Mouse (Mus musculus) midbrain, embryonic 12.5 days (tissue): Measurements from ENCODE around the gene Ifna12. TPM values are rescaled to one million over a fixed set of nuclear protein-coding genes. Genes with fewer than 3 reads are reported as not detected.

ENCODE experiments used
- polyA plus RNA-seq: library from polyadenylated mRNA; unstranded; fragments of >200 nt; fragmentation: Nextera tagmentation; extraction: Ambion mirVana; gene quantifications from 2 replicates; pipeline ENCODE4 v1.2.1, GENCODE M21; 2016

Ifna12 gene
- polyA plus RNA-seq, 1 experiment from 2014 or later = not detected

Other genes starting within 250 kb of the Ifna12 start
- gene Hacd4, start 164.4 kb downstream of the Ifna12 start, polyA plus RNA-seq = 3.8 TPM in 2 replicates
- gene Ifnb1, start 80.6 kb downstream of the Ifna12 start, polyA plus RNA-seq = not detected in 2 replicates
- gene Ifna15, start 45.1 kb downstream of the Ifna12 start, polyA plus RNA-seq = not detected in 2 replicates
- not detected in 2 replicates for gene Ifna14, start 31.6 kb downstream of the Ifna12 start, polyA plus RNA-seq
- not detected in 2 replicates for gene Ifna9, start 11.0 kb downstream of the Ifna12 start, polyA plus RNA-seq
- not detected in 2 replicates for gene C87499, start 31.0 kb upstream of the Ifna12 start, polyA plus RNA-seq
- not detected in 2 replicates for gene Ifna13, start 41.1 kb upstream of the Ifna12 start, polyA plus RNA-seq
- gene Ifna16, start 73.5 kb upstream of the Ifna12 start, polyA plus RNA-seq = not detected in 2 replicates
- not detected in 2 replicates for gene Ifna2, start 80.5 kb upstream of the Ifna12 start, polyA plus RNA-seq
- not detected in 2 replicates for gene Ifnab, start 88.0 kb upstream of the Ifna12 start, polyA plus RNA-seq
- 1.3 and 2.0 TPM in 2 replicates for gene Gm26566, start 118.4 kb upstream of the Ifna12 start, polyA plus RNA-seq
- 142 and 153 TPM in 2 replicates for gene Klhl9, start 119.1 kb upstream of the Ifna12 start, polyA plus RNA-seq
- not detected in 2 replicates for gene Gm13271, start 151.5 kb upstream of the Ifna12 start, polyA plus RNA-seq
- gene Gm13283, start 156.7 kb upstream of the Ifna12 start, polyA plus RNA-seq = 0.14 and 0.20 TPM in 2 replicates
- not detected in 2 replicates for gene Gm13290, start 170.5 kb upstream of the Ifna12 start, polyA plus RNA-seq
- gene Gm13289, start 173.5 kb upstream of the Ifna12 start, polyA plus RNA-seq = not detected in 2 replicates
- gene Gm13272, start 176.5 kb upstream of the Ifna12 start, polyA plus RNA-seq = 0.31 TPM in 1 of 2 replicates, not detected in the other
- gene Ifnz, start 178.8 kb upstream of the Ifna12 start, polyA plus RNA-seq = 0.37 TPM in 1 of 2 replicates, not detected in the other
- not detected in 2 replicates for gene Gm13276, start 182.3 kb upstream of the Ifna12 start, polyA plus RNA-seq
- not detected in 2 replicates for gene Gm13277, start 185.3 kb upstream of the Ifna12 start, polyA plus RNA-seq
- gene Gm13278, start 188.2 kb upstream of the Ifna12 start, polyA plus RNA-seq = not detected in 2 replicates
- not detected in 2 replicates for gene Gm13275, start 191.1 kb upstream of the Ifna12 start, polyA plus RNA-seq
- not detected in 2 replicates for gene Gm13279, start 194.0 kb upstream of the Ifna12 start, polyA plus RNA-seq
- 0.83 TPM in 1 of 2 replicates, not detected in the other for gene Gm13285, start 196.3 kb upstream of the Ifna12 start, polyA plus RNA-seq
- gene Gm13287, start 199.9 kb upstream of the Ifna12 start, polyA plus RNA-seq = not detected in 2 replicates
- gene Gm13288, start 202.2 kb upstream of the Ifna12 start, polyA plus RNA-seq = not detected in 2 replicates
- gene Ifna7, start 212.9 kb upstream of the Ifna12 start, polyA plus RNA-seq = not detected in 2 replicates
- gene Ifna11, start 216.6 kb upstream of the Ifna12 start, polyA plus RNA-seq = not detected in 2 replicates
- gene Ifna6, start 224.0 kb upstream of the Ifna12 start, polyA plus RNA-seq = not detected in 2 replicates
- gene Ifna5, start 232.1 kb upstream of the Ifna12 start, polyA plus RNA-seq = not detected in 2 replicates
- not detected in 2 replicates for gene Ifna4, start 238.5 kb upstream of the Ifna12 start, polyA plus RNA-seq
- gene Ifna1, start 246.7 kb upstream of the Ifna12 start, polyA plus RNA-seq = not detected in 2 replicates